Mouse (Mus musculus) limb, embryonic 14.5 days (tissue): ENCODE measurements at regions not wholly inside any gene's neighbourhood (a gene's known extent, or its start where the extent isn't known, plus 50 kb on each side); places are given as distances from the start of the nearest gene placed in this dataset.

Source experiments
- ATAC-seq: fragments of 200-750 bp; cut with Nextera tagmentation; 2 replicates; pipeline ENCODE4 v1.8.0; 2017; ENCODE audit warnings: low read depth, moderate number of reproducible peaks, moderate TSS enrichment; ENCODE audit not compliant: low FRiP score
- DNase-seq: peaks from one replicate; pipeline ENCODE4 v3.0.0-alpha.2; 2015; ENCODE audit warnings: low spot score
- H3K27ac ChIP-seq: fragments of 300-500 bp; sonication (generic); replicated peaks from 2 replicates; pipeline ENCODE4 v1.5.1; 2014; ENCODE audit warnings: low read depth, mild to moderate bottlenecking, low read length, moderate library complexity, mixed read lengths
- H3K27me3 ChIP-seq: fragments of 300-500 bp; sonication (generic); 2 replicates; pipeline ENCODE4 v1.6.1; 2014; ENCODE audit warnings: low read length, mixed read lengths; ENCODE audit not compliant: control insufficient read depth, insufficient read depth
- H3K36me3 ChIP-seq: fragments of 300-500 bp; sonication (generic); 2 replicates; pipeline ENCODE4 v1.6.1; 2014; ENCODE audit warnings: mild to moderate bottlenecking, low read length, moderate library complexity, mixed read lengths; ENCODE audit not compliant: control insufficient read depth, insufficient read depth
- H3K4me1 ChIP-seq: fragments of 300-500 bp; sonication (generic); 2 replicates; pipeline ENCODE4 v1.6.1; 2014; ENCODE audit warnings: antibody characterized with exemption, low read length, mixed read lengths; ENCODE audit not compliant: control insufficient read depth, insufficient read depth
- H3K4me2 ChIP-seq: fragments of 300-500 bp; sonication (generic); replicated peaks from 2 replicates; pipeline ENCODE4 v1.6.1; 2014; ENCODE audit warnings: low read depth, mild to moderate bottlenecking, low read length, moderate library complexity; ENCODE audit not compliant: severe bottlenecking
- H3K4me3 ChIP-seq: fragments of 300-500 bp; sonication (generic); replicated peaks from 2 replicates; pipeline ENCODE4 v1.5.1; 2014; ENCODE audit warnings: low read length
- H3K9ac ChIP-seq: fragments of 300-500 bp; sonication (generic); 2 replicates; pipeline ENCODE4 v1.6.1; 2014; ENCODE audit warnings: mild to moderate bottlenecking, low read depth, low read length, moderate library complexity; ENCODE audit not compliant: severe bottlenecking
- H3K9me3 ChIP-seq: fragments of 300-500 bp; sonication (generic); 2 replicates; pipeline ENCODE4 v1.6.1; 2016; ENCODE audit warnings: low read length; ENCODE audit not compliant: control insufficient read depth
- POLR2A ChIP-seq: fragments of 200-500 bp; IDR thresholded peaks from 2 replicates; pipeline ENCODE4 v1.8.0; 2012; ENCODE audit warnings: inconsistent platforms, mild to moderate bottlenecking, moderate library complexity, borderline replicate concordance; ENCODE audit not compliant: insufficient read depth, insufficient read length; ENCODE audit errors: extremely low read depth
- WGBS: fragments of 180-500 bp; shearing (Covaris S2); extraction: QIAGEN DNeasy Blood & Tissue Kit; methylation state at CpG from one replicate; pipeline ENCODE4 v1.1.7; 2014; 5-methylcytosine and 5-hydroxymethylcytosine counted together

DNA sequence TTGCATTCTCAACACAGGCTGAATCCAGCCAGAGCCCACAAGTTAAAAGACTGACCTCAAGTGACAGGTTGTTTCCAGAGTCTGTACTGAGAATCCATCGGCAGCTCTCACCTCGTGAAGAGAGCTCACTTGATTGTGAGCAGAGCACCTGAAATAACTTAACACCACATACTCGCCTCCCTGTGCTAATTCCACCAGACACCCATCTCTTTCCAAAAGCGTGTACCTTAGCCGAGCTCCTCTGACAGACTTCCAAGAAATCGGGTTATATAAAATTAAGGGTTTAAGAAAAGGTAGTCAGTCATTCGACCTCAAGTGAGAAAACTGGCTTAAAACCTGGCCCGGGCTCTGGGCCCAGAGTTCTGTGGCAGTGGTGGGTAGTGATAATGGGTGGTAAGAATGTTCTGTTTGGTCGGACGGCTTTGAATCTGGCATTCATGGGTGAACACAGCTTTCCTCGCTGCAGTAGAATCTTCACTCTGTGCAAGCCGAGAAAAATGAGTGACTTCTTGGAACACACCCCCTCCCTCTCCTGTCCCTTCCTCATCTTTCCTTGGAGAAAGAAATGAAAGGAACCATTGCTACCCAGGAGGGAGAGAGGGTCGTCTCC, 299.8 kb upstream of the Pou3f3 start:
- Histone ChIP-seq H3K9ac (no peak overlapping the region), H3K27ac (no peak overlapping the region), H3K4me2 (no peak overlapping the region), H3K4me3 (no peak overlapping the region), H3K27me3 (no peaks in the 10 kb centered on the region), H3K36me3 (no peaks in the 10 kb centered on the region), H3K9me3 (no peaks in the 10 kb centered on the region), H3K4me1 (peaks cover 5% of the 10 kb centered on the region; the same call in 1 of the 2 replicates)
- ATAC-seq = no peak
- WGBS = 49% methylated on average over 13 of the region's 13 CpGs
- peak; percentile 14 for DNase-seq
- TF ChIP-seq POLR2A = no peak

- TF ChIP-seq POLR2A = no peak
- 24% methylated on average over 8 of the region's 8 CpGs for WGBS
- Histone ChIP-seq H3K27me3 (no peaks in the 10 kb centered on the region), H3K4me3 (no peak overlapping the region), H3K9ac (no peak overlapping the region), H3K4me2 (no peak overlapping the region), H3K27ac (no peak overlapping the region), H3K4me1 (peaks cover 5% of the 10 kb centered on the region; the same call in 1 of the 2 replicates), H3K9me3 (no peaks in the 10 kb centered on the region), H3K36me3 (no peaks in the 10 kb centered on the region)
- DNase-seq (no peak), ATAC-seq (no peak)
Measured at GRCm38 (mm10) chr1:42398461-42399154, 297.0 kb upstream of the Pou3f3 start.

GRCm38 (mm10) chr1:42415817-42416538, 279.6 kb upstream of the Pou3f3 start:
- no peak for DNase-seq
- Histone ChIP-seq H3K4me1 (no peaks in the 10 kb centered on the region), H3K27ac (no peak overlapping the region), H3K4me3 (no peak overlapping the region), H3K9ac (no peak overlapping the region), H3K4me2 (no peak overlapping the region), H3K36me3 (no peaks in the 10 kb centered on the region), H3K27me3 (no peaks in the 10 kb centered on the region), H3K9me3 (no peaks in the 10 kb centered on the region)
- no peak for ATAC-seq
- WGBS = 68% methylated on average over 21 of the region's 21 CpGs
- TF ChIP-seq POLR2A = no peak

DNA sequence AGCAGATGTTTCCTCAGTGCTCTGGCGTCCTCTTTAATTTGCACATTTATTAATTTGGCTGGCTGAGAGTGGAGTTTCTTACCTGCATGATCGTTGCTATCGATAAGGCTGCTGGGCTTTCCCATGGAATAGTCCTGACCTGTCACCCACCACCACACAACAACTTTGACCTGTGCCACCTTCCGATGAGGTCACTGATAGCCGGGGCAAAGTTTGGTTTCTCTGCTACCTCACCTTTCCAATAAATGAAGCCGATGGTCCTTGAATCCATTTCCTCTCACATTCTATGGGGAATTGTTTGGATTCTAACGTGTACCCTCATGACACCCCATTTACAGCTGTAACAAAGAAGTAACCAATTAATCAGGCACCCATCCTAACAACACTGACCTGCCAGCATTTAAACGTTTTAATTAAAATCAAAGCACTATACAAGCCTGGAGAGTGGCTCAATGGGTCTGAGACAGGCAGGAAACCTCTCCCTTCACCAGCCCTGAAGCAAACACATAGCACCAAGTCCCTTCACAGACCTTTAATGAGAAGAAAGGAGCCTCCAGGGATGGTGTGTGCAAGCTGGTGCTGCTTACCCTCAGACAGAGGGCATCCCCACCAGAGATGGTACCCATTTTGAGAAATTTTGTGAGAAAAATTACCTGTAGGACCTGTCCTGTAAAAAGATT, 278.9 kb upstream of the Pou3f3 start:
- ATAC-seq (no peak), DNase-seq (no peak)
- H3K4me1 ChIP-seq = no peaks in the 10 kb centered on the region
- no peaks in the 10 kb centered on the region for H3K36me3 ChIP-seq
- no peak overlapping the region for H3K4me3 ChIP-seq
- no peaks in the 10 kb centered on the region for H3K27me3 ChIP-seq
- H3K9ac ChIP-seq = no peak overlapping the region
- no peaks in the 10 kb centered on the region for H3K9me3 ChIP-seq
- H3K4me2 ChIP-seq = no peak overlapping the region
- no peak for TF ChIP-seq POLR2A
- 63% methylated on average over 8 of the region's 8 CpGs for WGBS
- H3K27ac ChIP-seq = no peak overlapping the region

GRCm38 (mm10) chr1:42417815-42418214, 277.8 kb upstream of the Pou3f3 start:
- 50% methylated on average over 4 of the region's 4 CpGs for WGBS
- no peak overlapping the region for H3K27ac ChIP-seq
- DNase-seq (no peak), ATAC-seq (no peak)
- no peaks in the 10 kb centered on the region for H3K36me3 ChIP-seq
- H3K4me1 ChIP-seq = no peaks in the 10 kb centered on the region
- H3K27me3 ChIP-seq = no peaks in the 10 kb centered on the region
- H3K9ac ChIP-seq = no peak overlapping the region
- no peak overlapping the region for H3K4me2 ChIP-seq
- TF ChIP-seq POLR2A = no peak
- no peak overlapping the region for H3K4me3 ChIP-seq
- no peaks in the 10 kb centered on the region for H3K9me3 ChIP-seq
